In genomic region chr8:11650021-11650420, GRCm38 (mm10) we compare ENCODE assay signal across 25 mouse cellular contexts. TPM values are rescaled to one million over a fixed set of nuclear protein-coding genes. Genes with fewer than 3 reads are reported as not detected.
"Had no signal": no experiment of that assay in that cellular context is flagged by ENCODE, and none has a peak within 500 bp of the region (broad histone marks: within the 10 kb centered on the region; RNA-seq: fewer than 3 reads in every experiment).

No protein-coding gene starts in this region.

- H3K4me3 ChIP-seq: neural tube, embryonic 12.5 days; neural tube, embryonic 13.5 days; neural tube, embryonic 15.5 days; stomach, embryonic 15.5 days had no signal

- H3K4me1 ChIP-seq: neural tube, embryonic 12.5 days; neural tube, embryonic 13.5 days; neural tube, embryonic 15.5 days; stomach, embryonic 15.5 days had no signal

- DNase-seq: retina, postnatal 1 day; right cerebral cortex, adult 18-20 months; right cerebral cortex, postnatal 14 days; right cerebral cortex, postnatal 25 days; right cerebral cortex, postnatal 4 days; spleen, adult 18-20 months; thymus, adult 18-20 months; thymus, adult 2 months; thymus, postnatal 14 days; thymus, postnatal 25 days; thymus, postnatal 36 days; thymus, postnatal 4 days had no signal

- H3K27ac ChIP-seq: neural tube, embryonic 12.5 days; neural tube, embryonic 13.5 days; neural tube, embryonic 15.5 days; stomach, embryonic 15.5 days; stomach, postnatal 0 days had no signal

- H3K36me3 ChIP-seq: neural tube, embryonic 12.5 days; neural tube, embryonic 13.5 days; neural tube, embryonic 15.5 days; stomach, embryonic 15.5 days had no signal

- H3K9ac ChIP-seq: neural tube, embryonic 12.5 days; neural tube, embryonic 13.5 days; neural tube, embryonic 15.5 days; stomach, embryonic 15.5 days had no signal

- H3K9me3 ChIP-seq: neural tube, embryonic 12.5 days; neural tube, embryonic 13.5 days; neural tube, embryonic 15.5 days; stomach, embryonic 15.5 days had no signal

- H3K27me3 ChIP-seq: neural tube, embryonic 12.5 days; neural tube, embryonic 13.5 days; neural tube, embryonic 15.5 days; stomach, embryonic 15.5 days had no signal

RNA-seq across cellular contexts. Expression of gene 1700016D06Rik, which starts 50.8 kb away (rescaled TPM):
- total RNA-seq: neutrophil, adult 5-6 weeks had no signal
- polyA plus RNA-seq: neural tube, embryonic 12.5 days; neural tube, embryonic 13.5 days; neural tube, embryonic 14.5 days; neural tube, embryonic 15.5 days; small intestine, adult 2 months; spleen, adult 2 months; stomach, embryonic 14.5 days; stomach, embryonic 15.5 days; stomach, embryonic 16.5 days; stomach, postnatal 0 days; thymus, adult 2 months; thymus, postnatal 0 days; urinary bladder, adult 2 months had no signal
